Mouse (Mus musculus) left cerebral cortex, postnatal 36 days (tissue): ENCODE measurements around the gene Mrgprb1. TPM values are rescaled to one million over a fixed set of nuclear protein-coding genes. Genes with fewer than 3 reads are reported as not detected.
"Not testable (repeated sequence)": the region's sequence is repeated elsewhere in the genome, so short reads cannot be mapped to it uniquely, and the experiment has no call there.

Experiments used
- DNase-seq, 2 experiments: peaks; one replicate each; pipeline ENCODE4 v3.0.0; 2021 to 2022; ENCODE audit warnings: low spot score in 2 of 2, mixed read lengths in 1 of 2
- intact Hi-C: fragments of 180-260 bp; cut with DNase I; formaldehyde crosslinking; loops from one replicate; pipeline ENCODE4 v1.15.1; 2025
- total RNA-seq, 2 experiments: library from RNA; stranded (reverse); gene quantifications; 2 replicates each; pipeline ENCODE4 v1.2.3; 2021

The Mrgprb1 gene
- not detected for total RNA-seq

DNA sequence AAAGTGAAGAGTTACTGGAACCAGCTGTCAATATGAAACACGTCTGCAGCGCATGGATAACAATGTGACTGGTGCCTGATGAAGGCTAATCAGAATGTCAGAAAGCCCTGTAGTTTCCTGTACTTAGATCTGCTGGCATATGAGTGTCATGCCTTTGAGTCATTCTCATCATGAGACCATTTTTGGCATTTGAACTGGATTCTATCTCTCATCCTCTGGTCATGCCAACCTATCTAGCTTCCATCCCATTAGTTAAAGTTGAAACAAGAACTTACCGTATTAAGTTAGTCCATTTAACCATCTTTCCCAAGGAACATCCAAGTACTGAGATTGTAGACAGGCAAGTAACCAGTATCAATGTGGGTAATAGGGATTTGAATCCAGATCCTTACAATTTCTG lies at the start of gene Mrgprb1:
Gene Mrgprb1, minus strand, starts transcription at position 101 of the 400 bp plus-strand sequence.
- no peak for DNase-seq
- intact Hi-C loops, result no loop called here

DNA sequence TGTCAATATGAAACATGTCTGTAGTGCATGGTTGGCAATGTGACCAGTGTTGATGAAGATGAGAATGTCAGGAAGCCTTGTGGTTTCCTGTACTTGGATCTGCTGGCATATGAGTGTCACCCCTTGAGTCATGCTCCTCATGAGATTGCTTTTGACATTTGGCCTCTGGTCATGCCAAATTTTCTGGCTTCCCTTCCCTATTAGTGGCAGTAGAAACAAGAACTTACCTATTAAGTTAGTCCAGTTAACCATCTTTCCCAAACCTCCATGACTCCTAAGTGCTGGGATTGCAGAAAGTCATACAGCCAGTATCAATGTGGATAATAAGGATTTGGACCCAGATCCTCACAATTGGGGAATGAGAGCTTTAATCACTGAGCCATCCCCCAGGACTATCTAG lies 43.1 kb upstream of the Mrgprb1 start, which contains the start of gene Mrgprx2:
Gene Mrgprx2, minus strand, starts transcription at position 101 of the 400 bp plus-strand sequence.
- intact Hi-C loops, result no loop called here
- DNase-seq, result no peak

DNA sequence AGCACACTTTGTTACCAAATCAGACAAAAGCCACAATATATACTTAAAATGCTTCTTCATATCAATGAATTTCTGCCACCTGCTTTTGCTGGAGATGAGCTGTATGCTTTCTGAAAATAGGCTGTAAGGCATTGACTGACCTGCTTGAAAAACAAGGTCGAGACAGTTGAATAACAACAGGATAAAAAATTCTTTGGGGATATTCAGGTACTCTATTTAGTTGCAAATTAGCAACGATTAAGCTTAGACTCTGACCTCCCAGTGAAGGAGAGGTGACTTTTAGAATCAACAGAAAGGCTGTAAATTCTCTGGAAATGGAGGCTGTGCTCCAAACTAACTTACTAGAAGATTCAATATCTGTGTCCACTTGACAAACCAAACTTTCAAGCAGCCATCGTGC lies 19.6 kb downstream of the Mrgprb1 start:
- intact Hi-C loops, result no loop called here
- DNase-seq, result no peak

DNA sequence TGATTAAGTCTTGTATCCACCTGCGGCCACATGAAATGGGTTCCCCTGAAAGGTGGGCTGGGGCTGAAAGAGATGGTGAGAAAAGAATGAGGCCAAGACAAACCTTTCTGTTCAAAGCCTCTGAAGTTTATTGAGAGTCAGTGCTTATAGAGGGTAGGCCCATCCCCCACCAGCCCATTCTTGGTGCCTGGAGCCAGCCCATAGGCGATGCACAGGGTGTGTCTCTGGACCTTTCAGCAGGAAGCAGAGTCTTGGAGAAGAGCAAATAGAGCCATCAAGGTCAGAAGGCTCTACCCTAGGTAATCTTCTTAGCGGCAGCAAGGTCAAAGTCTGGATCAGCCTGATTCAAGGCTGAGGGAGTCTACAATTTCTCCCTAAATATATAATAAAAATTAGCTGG lies 20.2 kb downstream of the Mrgprb1 start:
- intact Hi-C loops, DNase-seq: not testable (repeated sequence)

Other genes starting within 250 kb of the Mrgprb1 start
- not detected for gene Mrgprb8, start 67.8 kb downstream of the Mrgprb1 start, total RNA-seq
- gene Mrgprx2, start 43.0 kb upstream of the Mrgprb1 start, total RNA-seq, result not detected
- not detected for gene Mrgprb2, start 101.7 kb upstream of the Mrgprb1 start, total RNA-seq
- gene Mrgprb3, start 187.5 kb upstream of the Mrgprb1 start, total RNA-seq, result not detected